Mouse (Mus musculus) adrenal gland, postnatal 14 days (tissue): ENCODE measurements around the gene Zfp941. TPM values are rescaled to one million over a fixed set of nuclear protein-coding genes. Genes with fewer than 3 reads are reported as not detected.

Experiments used
- DNase-seq: peaks from one replicate; pipeline ENCODE4 v3.0.0; 2021; ENCODE audit warnings: mixed read lengths
- total RNA-seq: library from RNA; stranded (reverse); gene quantifications from 2 replicates; pipeline ENCODE4 v1.2.3, GENCODE M21; 2021

Zfp941 gene
- total RNA-seq, 1 experiment from 2014 or later: 2.6 TPM

- DNase-seq: no peak
Observed at GRCm38 (mm10) chr7:140840750-140841735, 19.1 kb upstream of the Zfp941 start.

- DNase-seq: no peak
Observed at GRCm38 (mm10) chr7:140839556-140839955, 17.6 kb upstream of the Zfp941 start.

DNA sequence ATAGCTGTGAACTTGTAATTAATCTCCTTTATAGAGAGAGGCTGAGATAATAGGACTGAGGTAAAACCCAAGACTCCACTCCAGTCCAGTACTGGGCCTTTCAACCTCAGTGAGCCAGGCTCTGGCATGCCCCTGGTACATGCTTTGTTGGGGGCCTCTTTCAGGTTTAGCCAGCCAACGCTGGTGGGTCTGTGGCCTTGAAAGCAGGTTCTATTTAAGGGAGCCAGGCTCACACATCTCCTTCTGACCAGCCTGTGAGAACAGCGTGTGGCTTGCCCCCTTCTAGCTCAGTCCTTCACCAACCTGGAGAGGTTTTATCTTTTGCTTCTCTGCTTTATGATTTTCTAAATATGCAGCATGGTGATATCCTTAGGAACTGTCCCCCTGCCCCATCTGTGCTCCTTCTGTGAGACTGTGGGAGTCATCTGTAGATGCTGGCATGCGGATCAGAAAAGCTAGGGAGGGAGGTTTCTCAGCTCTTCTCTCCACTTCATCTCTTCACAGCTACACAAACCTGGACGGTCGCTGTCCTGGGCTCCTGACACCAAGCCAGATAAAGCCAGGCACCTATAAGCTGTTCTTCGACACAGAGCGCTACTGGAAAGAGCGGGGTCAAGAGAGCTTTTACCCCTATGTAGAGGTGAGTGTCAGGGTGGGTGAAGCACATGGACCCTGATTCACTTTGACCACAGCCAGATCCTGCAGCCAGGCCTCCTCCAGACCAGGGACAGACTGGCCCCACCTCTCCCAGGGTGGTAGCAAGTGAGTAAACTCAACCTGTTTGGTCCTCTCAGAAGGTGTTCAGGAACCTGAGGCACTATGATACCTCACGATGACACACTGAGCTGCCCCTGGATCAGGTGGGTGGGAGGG, 14.5 kb upstream of the Zfp941 start:
- DNase-seq: no peak

GRCm38 (mm10) chr7:140835758-140836087, 13.7 kb upstream of the Zfp941 start:
- no peak for DNase-seq

- DNase-seq: peak; percentile 72
Observed at GRCm38 (mm10) chr7:140834968-140835757, 13.2 kb upstream of the Zfp941 start, which contains the start of gene Urah. Gene Urah, plus strand, starts transcription at chr7:140835018.

- no peak for DNase-seq
Observed at GRCm38 (mm10) chr7:140833341-140833740, 11.4 kb upstream of the Zfp941 start.

DNA sequence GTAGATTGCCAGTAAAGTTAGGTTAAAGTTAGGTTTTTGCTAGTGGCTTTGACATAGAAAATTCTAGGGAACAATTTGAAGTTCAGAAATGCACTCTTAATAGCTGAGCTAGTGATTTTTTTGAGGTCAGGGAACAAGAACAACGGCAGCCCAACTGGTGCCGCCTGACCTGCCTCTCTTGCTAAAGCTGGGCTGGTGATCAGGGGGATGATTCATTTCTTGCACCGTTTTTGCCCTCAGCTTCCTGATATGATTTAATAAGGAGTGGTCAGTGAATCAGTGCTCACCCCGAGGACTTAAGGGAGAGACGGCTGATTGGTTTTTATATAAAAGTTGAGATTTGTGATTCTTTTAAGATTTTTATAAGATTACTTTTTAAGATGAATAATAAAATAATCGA, 9.5 kb upstream of the Zfp941 start:
- no peak for DNase-seq

- DNase-seq: peak; percentile 52
Observed at GRCm38 (mm10) chr7:140828171-140828881, 6.3 kb upstream of the Zfp941 start.

- no peak for DNase-seq
Observed at GRCm38 (mm10) chr7:140822731-140823130, 753 bp upstream of the Zfp941 start.

GRCm38 (mm10) chr7:140821305-140821652, 699 bp downstream of the Zfp941 start:
- DNase-seq: no peak

DNA sequence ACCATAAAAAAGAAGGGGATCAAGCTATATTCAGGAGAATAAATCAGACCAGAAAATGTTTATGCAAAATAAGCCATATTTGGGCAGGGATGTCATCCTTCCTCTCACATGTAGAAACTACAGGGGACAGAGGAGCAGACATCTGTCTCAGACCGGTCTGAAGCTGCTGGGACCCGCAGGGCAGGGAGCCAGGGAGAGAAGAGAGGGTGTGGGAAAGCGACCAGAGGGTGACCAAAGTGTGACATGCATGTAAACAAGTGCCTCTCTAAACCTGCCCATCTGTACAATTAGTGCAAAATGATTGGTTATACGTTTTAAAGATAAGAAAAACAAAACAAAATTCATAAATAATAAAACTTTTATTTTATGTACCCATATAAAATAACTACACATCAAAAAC, 1.8 kb downstream of the Zfp941 start:
- DNase-seq: no peak

- DNase-seq: no peak
Observed at GRCm38 (mm10) chr7:140812850-140813249, 9.1 kb downstream of the Zfp941 start.

- no peak for DNase-seq
Observed at GRCm38 (mm10) chr7:140811714-140812113, 10.3 kb downstream of the Zfp941 start.

- DNase-seq: no peak
Observed at GRCm38 (mm10) chr7:140810496-140810895, 11.5 kb downstream of the Zfp941 start.

DNA sequence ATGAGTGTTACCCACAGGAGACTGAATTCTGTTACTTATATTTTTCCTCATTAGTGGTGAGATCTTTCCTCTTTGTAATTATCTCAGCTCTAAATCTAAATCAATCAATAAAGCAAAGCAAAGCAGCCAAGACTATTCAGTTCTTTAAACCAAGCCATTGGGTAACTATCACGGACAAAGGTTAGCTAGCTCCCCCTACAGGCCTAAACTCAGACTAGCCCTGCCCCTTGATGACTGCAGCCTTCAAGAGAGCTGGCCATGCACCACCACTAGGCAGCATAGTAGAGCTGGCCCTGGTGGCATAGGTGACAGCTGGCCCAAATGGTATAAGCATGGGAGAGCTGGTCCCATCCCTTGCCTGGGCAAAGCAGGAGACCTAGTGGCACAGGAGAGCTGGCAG, 16.3 kb downstream of the Zfp941 start:
- DNase-seq: peak; percentile 81

GRCm38 (mm10) chr7:140802629-140803028, 19.3 kb downstream of the Zfp941 start:
- no peak for DNase-seq

- no peak for DNase-seq
Observed at GRCm38 (mm10) chr7:140798212-140798611, 23.8 kb downstream of the Zfp941 start.

DNA sequence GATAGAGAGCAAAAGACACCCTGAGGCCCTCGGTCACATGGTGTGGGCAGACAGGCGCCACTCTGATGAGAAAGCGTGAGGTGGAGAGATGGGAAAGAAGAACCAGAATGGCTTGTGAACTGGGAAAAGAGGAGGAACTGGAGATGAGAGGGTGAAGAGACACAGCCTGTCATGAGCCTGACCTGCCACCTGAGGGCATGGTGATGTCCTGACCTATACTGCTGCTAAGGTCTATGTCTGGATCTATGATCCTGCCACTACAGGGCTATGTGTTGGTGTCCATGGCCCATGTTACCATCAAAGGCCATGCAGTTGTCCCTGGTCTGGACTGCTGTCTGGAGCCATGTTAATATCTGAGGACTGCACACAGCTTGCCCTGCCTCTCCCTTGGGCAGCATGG, 24.4 kb downstream of the Zfp941 start:
- DNase-seq: no peak

DNA sequence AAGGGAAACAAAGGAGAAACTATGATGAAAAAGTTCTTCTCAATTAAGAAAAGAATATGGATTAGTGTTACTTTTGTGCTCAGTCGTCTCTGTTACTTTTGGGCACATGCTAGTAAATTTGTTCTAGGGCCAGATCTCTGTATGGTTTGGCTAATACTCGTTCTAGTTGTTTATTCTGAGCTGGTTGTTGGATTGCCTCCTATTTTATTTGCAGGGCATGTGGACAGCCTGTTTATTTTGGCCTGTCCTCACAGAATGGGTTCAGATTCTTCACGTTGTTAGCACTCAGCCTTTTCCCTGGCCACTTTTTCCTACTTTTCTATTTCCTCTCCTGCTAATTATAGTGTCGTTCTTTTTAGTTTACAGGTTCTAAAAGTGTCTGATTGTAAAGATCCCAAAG, 28.4 kb downstream of the Zfp941 start:
- no peak for DNase-seq

GRCm38 (mm10) chr7:140788053-140788435, 33.9 kb downstream of the Zfp941 start:
- DNase-seq: no peak

- DNase-seq: no peak
Observed at GRCm38 (mm10) chr7:140787406-140788052, 34.4 kb downstream of the Zfp941 start, which contains the start of gene Syce1. Gene Syce1, minus strand, starts transcription at chr7:140787852.
